Comparison of ENCODE assay signal across 8 mouse cellular contexts in the genomic region with DNA sequence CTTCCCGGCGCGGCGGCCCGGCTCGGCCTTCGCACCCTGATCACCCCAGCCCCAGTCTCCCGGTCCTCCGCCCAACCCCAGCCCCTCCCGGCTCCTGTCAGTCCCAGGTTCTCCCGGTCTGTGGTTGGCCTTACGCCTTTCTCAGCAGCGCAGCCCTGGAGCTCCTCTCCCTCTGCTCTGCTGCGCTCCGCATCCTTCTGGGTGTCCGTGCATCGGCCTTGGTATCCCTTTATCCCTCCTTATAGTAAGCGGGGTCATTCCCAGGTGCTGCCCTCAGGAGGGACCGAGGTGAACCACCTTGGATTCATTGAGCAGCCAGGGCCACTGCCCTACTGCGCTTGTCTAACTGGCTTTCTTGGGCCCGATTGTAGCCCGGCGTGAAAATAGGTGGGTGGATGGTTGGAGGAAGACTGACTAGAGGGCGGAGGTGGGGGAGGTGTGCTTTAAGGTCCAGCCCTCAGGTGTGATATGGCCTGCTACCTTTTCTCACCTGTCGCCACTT. TPM values are rescaled to one million over a fixed set of nuclear protein-coding genes. Genes with fewer than 3 reads are reported as not detected.
DNase-seq lines count a peak whose midpoint lies in the region; ATAC-seq lines count a peak whose summit lies in the region.

No protein-coding gene starts in this region.

- H3K4me1 ChIP-seq in heart, embryonic 15.5 days (replicated peaks): peaks cover 49% of the 10 kb centered on the region
- peaks cover 40% of the 10 kb centered on the region for H3K4me1 ChIP-seq in embryonic facial prominence, embryonic 10.5 days
- H3K4me1 ChIP-seq in intestine, embryonic 16.5 days (ENCODE audit: control insufficient read depth, insufficient read depth, low read length): peaks cover 28% of the 10 kb centered on the region
- H3K4me1 ChIP-seq in midbrain, embryonic 11.5 days (ENCODE audit: control insufficient read depth, insufficient read depth, low read length): peaks cover 27% of the 10 kb centered on the region

- H3K9ac ChIP-seq in heart, embryonic 15.5 days: peak overlapping the region; percentile 96
- peak overlapping the region; percentile 94 for H3K9ac ChIP-seq in intestine, embryonic 16.5 days (ENCODE audit: low read depth, low read length)
- peak overlapping the region; percentile 96 for H3K9ac ChIP-seq in midbrain, embryonic 11.5 days (ENCODE audit: low read length)

- H3K4me3 ChIP-seq in heart, embryonic 15.5 days: peak overlapping the region; percentile 95
- H3K4me3 ChIP-seq in embryonic facial prominence, embryonic 10.5 days: peak overlapping the region; percentile 97
- peak overlapping the region; percentile 87 for H3K4me3 ChIP-seq in intestine, embryonic 16.5 days (ENCODE audit: low read length)
- peak overlapping the region; percentile 65 for H3K4me3 ChIP-seq in midbrain, embryonic 11.5 days (ENCODE audit: low read depth, low read length)

- H3K36me3 ChIP-seq in heart, embryonic 15.5 days: peaks cover 12% of the 10 kb centered on the region; the same call in 1 of the 2 replicates
- H3K36me3 ChIP-seq in embryonic facial prominence, embryonic 10.5 days (replicated peaks): peaks cover 37% of the 10 kb centered on the region
- 0 out of 2 replicates have a peak, but pooled peaks cover 2% of the 10 kb centered on the region for H3K36me3 ChIP-seq in intestine, embryonic 16.5 days (ENCODE audit: control insufficient read depth, insufficient read depth, low read length)
- H3K36me3 ChIP-seq in midbrain, embryonic 11.5 days (ENCODE audit: control insufficient read depth, insufficient read depth, low read length): peaks cover 5% of the 10 kb centered on the region; the same call in 1 of the 2 replicates

- H3K27me3 ChIP-seq in heart, embryonic 15.5 days: no peaks in the 10 kb centered on the region
- H3K27me3 ChIP-seq in embryonic facial prominence, embryonic 10.5 days (replicated peaks; ENCODE audit: low read depth, poor library complexity, severe bottlenecking): no peaks in the 10 kb centered on the region
- no peaks in the 10 kb centered on the region for H3K27me3 ChIP-seq in intestine, embryonic 16.5 days (replicated peaks; ENCODE audit: control insufficient read depth, insufficient read depth, low read length)
- H3K27me3 ChIP-seq in midbrain, embryonic 11.5 days (ENCODE audit: control insufficient read depth, insufficient read depth, low read length): no peaks in the 10 kb centered on the region

- no peaks in the 10 kb centered on the region for H3K9me3 ChIP-seq in heart, embryonic 15.5 days (replicated peaks)
- H3K9me3 ChIP-seq in embryonic facial prominence, embryonic 10.5 days: no peaks in the 10 kb centered on the region
- no peaks in the 10 kb centered on the region for H3K9me3 ChIP-seq in intestine, embryonic 16.5 days (ENCODE audit: control insufficient read depth, low read length)
- H3K9me3 ChIP-seq in midbrain, embryonic 11.5 days (ENCODE audit: control insufficient read depth, low read length): no peaks in the 10 kb centered on the region

- no peak for DNase-seq in heart, adult 9 months (ENCODE audit: low spot score in 2 of 2)
- DNase-seq in CD8-positive naive resting alpha-beta T cell, adult 2 months (ENCODE audit: low read depth in 2 of 2, low spot score in 2 of 2): peak; percentile 18 to 24
- no peak for DNase-seq in embryonic facial prominence, embryonic 10.5 days (ENCODE audit: low spot score)
- no peak for DNase-seq in midbrain, embryonic 11.5 days (ENCODE audit: low spot score, missing footprints)
- no peak for DNase-seq in adrenal gland, adult 18-20 months (ENCODE audit: low spot score in 2 of 2)

- H3K27ac ChIP-seq in heart, embryonic 15.5 days: peak overlapping the region; percentile 96
- H3K27ac ChIP-seq in embryonic facial prominence, embryonic 10.5 days (replicated peaks): peak overlapping the region; percentile 90
- H3K27ac ChIP-seq in intestine, embryonic 16.5 days (ENCODE audit: low read length): peak overlapping the region; percentile 85
- H3K27ac ChIP-seq in midbrain, embryonic 11.5 days (ENCODE audit: low read depth, low read length): peak overlapping the region; percentile 87; the same call in 1 of the 2 replicates

- peak overlapping the region; percentile 92 for H3K4me2 ChIP-seq in heart, embryonic 15.5 days
- H3K4me2 ChIP-seq in intestine, embryonic 16.5 days (ENCODE audit: low read depth, low read length): peak overlapping the region; percentile 81
- H3K4me2 ChIP-seq in midbrain, embryonic 11.5 days: peak overlapping the region; percentile 94

- peak; percentile 39 for ATAC-seq in heart, embryonic 15.5 days (replicated peaks; ENCODE audit: insufficient number of reproducible peaks, insufficient read depth, low FRiP score, low read depth)
- peak; percentile 45 for ATAC-seq in intestine, embryonic 16.5 days
- ATAC-seq in midbrain, embryonic 11.5 days (ENCODE audit: low FRiP score): peak; percentile 63
- ATAC-seq in activated CD4-positive, CD25-positive, alpha-beta regulatory T cell, adult 4 months: no peak

- under 1% methylated on average over 25 of the region's 25 CpGs for WGBS in heart, embryonic 15.5 days
- under 1% methylated on average over 25 of the region's 25 CpGs for WGBS in embryonic facial prominence, embryonic 10.5 days
- under 1% methylated on average over 25 of the region's 25 CpGs for WGBS in intestine, embryonic 16.5 days
- under 1% methylated on average over 25 of the region's 25 CpGs for WGBS in midbrain, embryonic 11.5 days

RNA-seq across cellular contexts. Expression of gene Rpl35, which starts 3.0 kb away (rescaled TPM):
- 474 and 613 TPM in 2 replicates for polyA plus RNA-seq in heart, embryonic 15.5 days (2015; fragmentation: Nextera tagmentation; extraction: Ambion mirVana)
- polyA plus RNA-seq in embryonic facial prominence, embryonic 10.5 days (2016; fragmentation: Nextera tagmentation; extraction: Ambion mirVana): 992 and 1,047 TPM in 2 replicates
- 800 and 859 TPM in 2 replicates for polyA plus RNA-seq in intestine, embryonic 16.5 days (2015; fragmentation: Nextera tagmentation; extraction: Ambion mirVana)
- 1,018 and 1,101 TPM in 2 replicates for polyA plus RNA-seq in midbrain, embryonic 11.5 days (2014; fragmentation: Nextera tagmentation; extraction: Ambion mirVana)
- polyA plus RNA-seq in activated CD4-positive, CD25-positive, alpha-beta regulatory T cell, adult 4 months (2017; shearing (Covaris generic)): 1,000 to 10,000 TPM; 1,939 to 1,985 TPM
- 100 to 1,000 TPM; 442 to 451 TPM for total RNA-seq in adrenal gland, adult 18-20 months (2021)

RNA-seq across cellular contexts. Expression of gene Arpc5l, which starts 3.3 kb away (rescaled TPM):
- polyA plus RNA-seq in heart, embryonic 15.5 days (2015; fragmentation: Nextera tagmentation; extraction: Ambion mirVana): 78.9 and 88.5 TPM in 2 replicates
- 121 and 124 TPM in 2 replicates for polyA plus RNA-seq in embryonic facial prominence, embryonic 10.5 days (2016; fragmentation: Nextera tagmentation; extraction: Ambion mirVana)
- 84.0 and 92.7 TPM in 2 replicates for polyA plus RNA-seq in intestine, embryonic 16.5 days (2015; fragmentation: Nextera tagmentation; extraction: Ambion mirVana)
- polyA plus RNA-seq in midbrain, embryonic 11.5 days (2014; fragmentation: Nextera tagmentation; extraction: Ambion mirVana): 149 and 157 TPM in 2 replicates
- 100 to 1,000 TPM; 120 to 136 TPM for polyA plus RNA-seq in activated CD4-positive, CD25-positive, alpha-beta regulatory T cell, adult 4 months (2017; shearing (Covaris generic))
- 10 to 100 TPM; 82.3 to 82.5 TPM for total RNA-seq in adrenal gland, adult 18-20 months (2021)

RNA-seq across cellular contexts. Expression of gene Wdr38, which starts 11.1 kb away (rescaled TPM):
- 0.99 and 1.1 TPM in 2 replicates for polyA plus RNA-seq in heart, embryonic 15.5 days (2015; fragmentation: Nextera tagmentation; extraction: Ambion mirVana)
- 1.6 TPM in 2 replicates for polyA plus RNA-seq in embryonic facial prominence, embryonic 10.5 days (2016; fragmentation: Nextera tagmentation; extraction: Ambion mirVana)
- polyA plus RNA-seq in intestine, embryonic 16.5 days (2015; fragmentation: Nextera tagmentation; extraction: Ambion mirVana): 1.4 and 1.7 TPM in 2 replicates
- 1.4 TPM in 2 replicates for polyA plus RNA-seq in midbrain, embryonic 11.5 days (2014; fragmentation: Nextera tagmentation; extraction: Ambion mirVana)
- 1 to 10 TPM; 1.1 TPM for polyA plus RNA-seq in activated CD4-positive, CD25-positive, alpha-beta regulatory T cell, adult 4 months (2017; shearing (Covaris generic))
- under 1 TPM; 0.53 to 0.61 TPM for total RNA-seq in adrenal gland, adult 18-20 months (2021)

RNA-seq across cellular contexts. Expression of gene Golga1, which starts 56.9 kb away (rescaled TPM):
- polyA plus RNA-seq in heart, embryonic 15.5 days (2015; fragmentation: Nextera tagmentation; extraction: Ambion mirVana): 19.0 and 23.2 TPM in 2 replicates
- polyA plus RNA-seq in embryonic facial prominence, embryonic 10.5 days (2016; fragmentation: Nextera tagmentation; extraction: Ambion mirVana): 24.8 and 24.9 TPM in 2 replicates
- polyA plus RNA-seq in intestine, embryonic 16.5 days (2015; fragmentation: Nextera tagmentation; extraction: Ambion mirVana): 29.9 and 30.4 TPM in 2 replicates
- polyA plus RNA-seq in midbrain, embryonic 11.5 days (2014; fragmentation: Nextera tagmentation; extraction: Ambion mirVana): 34.4 and 39.3 TPM in 2 replicates
- polyA plus RNA-seq in activated CD4-positive, CD25-positive, alpha-beta regulatory T cell, adult 4 months (2017; shearing (Covaris generic)): 10 to 100 TPM; 23.8 to 26.3 TPM
- total RNA-seq in adrenal gland, adult 18-20 months (2021): 10 to 100 TPM; 23.9 to 24.1 TPM

Comparison
In these comparisons a context has a peak if more than half of its experiments do, and no peak if none do; other contexts are left out.
1. DNase-seq: peak in CD8-positive naive resting alpha-beta T cell, adult 2 months (2 of 2); none in heart, adult 9 months (0 of 2), embryonic facial prominence, embryonic 10.5 days (single experiment), midbrain, embryonic 11.5 days (single experiment) and adrenal gland, adult 18-20 months (0 of 2).
2. Peak in every context shown above with its lines, with median percentiles within 50 percentile points of each other: H3K27ac ChIP-seq, H3K4me2 ChIP-seq, H3K4me3 ChIP-seq and H3K9ac ChIP-seq.